Mouse (Mus musculus) v-Abl transformed pro-B cells (cell line): ENCODE measurements around the gene Nr2c2.

ENCODE experiments used
- in situ Hi-C, 2 experiments: fragments of 400-800 bp; cut with MboI; formaldehyde crosslinking; loops; one replicate each; pipeline ENCODE4 v1.15.1; 2025; ENCODE audit not compliant: unreplicated experiment in 2 of 2

Nr2c2 gene

GRCm38 (mm10) chr6:92222021-92222420, 130.8 kb downstream of the Nr2c2 start:
- in situ Hi-C loops: no loop called here
